Mouse (Mus musculus) heart, embryonic 12.5 days (tissue): ENCODE data around the gene Katnal1. TPM values are rescaled to one million over a fixed set of nuclear protein-coding genes. Genes with fewer than 3 reads are reported as not detected.
A peak's percentile ranks its signal among the peaks of the same experiment; 100 is the strongest.

Experiments used
- ATAC-seq: fragments of 200-750 bp; cut with Nextera tagmentation; 2 replicates; pipeline ENCODE4 v1.8.0; 2017; ENCODE audit warnings: moderate TSS enrichment, moderate library complexity; ENCODE audit not compliant: insufficient number of reproducible peaks, low FRiP score
- H3K27ac ChIP-seq: fragments of 300-500 bp; sonication (generic); 2 replicates; pipeline ENCODE4 v1.5.1; 2016; ENCODE audit warnings: mild to moderate bottlenecking, moderate library complexity; ENCODE audit not compliant: poor library complexity, severe bottlenecking
- H3K27me3 ChIP-seq: fragments of 300-500 bp; sonication (generic); replicated peaks from 2 replicates; pipeline ENCODE4 v1.6.1; 2016; ENCODE audit warnings: mild to moderate bottlenecking, moderate library complexity
- H3K36me3 ChIP-seq: fragments of 300-500 bp; sonication (generic); 2 replicates; pipeline ENCODE4 v1.6.1; 2016; ENCODE audit warnings: mild to moderate bottlenecking, moderate library complexity
- H3K4me1 ChIP-seq: fragments of 300-500 bp; sonication (generic); replicated peaks from 2 replicates; pipeline ENCODE4 v1.6.1; 2016; ENCODE audit warnings: mild to moderate bottlenecking
- H3K4me2 ChIP-seq: fragments of 300-500 bp; sonication (generic); 2 replicates; pipeline ENCODE4 v1.6.1; 2016; ENCODE audit warnings: mild to moderate bottlenecking, moderate library complexity
- H3K4me3 ChIP-seq: fragments of 300-500 bp; sonication (generic); 2 replicates; pipeline ENCODE4 v1.5.1; 2016; ENCODE audit warnings: mild to moderate bottlenecking
- H3K9ac ChIP-seq: fragments of 300-500 bp; sonication (generic); 2 replicates; pipeline ENCODE4 v1.6.1; 2016; ENCODE audit warnings: mild to moderate bottlenecking, moderate library complexity
- H3K9me3 ChIP-seq: fragments of 300-500 bp; sonication (generic); replicated peaks from 2 replicates; pipeline ENCODE4 v1.6.1; 2016; ENCODE audit warnings: mild to moderate bottlenecking, moderate library complexity
- WGBS: fragments of 180-500 bp; shearing (Covaris S2); methylation state at CpG from one replicate; pipeline ENCODE4 v1.1.7; 2016; 5-methylcytosine and 5-hydroxymethylcytosine counted together
- polyA plus RNA-seq: library from polyadenylated mRNA; unstranded; fragments of >200 nt; fragmentation: Nextera tagmentation; extraction: Ambion mirVana; gene quantifications from 2 replicates; pipeline ENCODE4 v1.2.1, GENCODE M21; 2016

Katnal1 gene
- polyA plus RNA-seq, 1 experiment from 2014 or later: 19.2 TPM

- WGBS: 75% methylated on average over 11 of the region's 11 CpGs
- no peak overlapping the region for H3K27ac ChIP-seq
- no peak overlapping the region for H3K4me3 ChIP-seq
- ATAC-seq: no peak
- H3K4me1 ChIP-seq: peaks cover 5% of the 10 kb centered on the region; the same call in 1 of the 2 replicates
- no peaks in the 10 kb centered on the region for H3K27me3 ChIP-seq
- no peak overlapping the region for H3K9ac ChIP-seq
- no peaks in the 10 kb centered on the region for H3K36me3 ChIP-seq
- peaks cover 6% of the 10 kb centered on the region; the same call in 1 of the 2 replicates for H3K9me3 ChIP-seq
- H3K4me2 ChIP-seq: no peak overlapping the region
Measured at GRCm38 (mm10) chr5:148942957-148943356, 13.8 kb upstream of the Katnal1 start.

GRCm38 (mm10) chr5:148942305-148942704 is 13.2 kb upstream of the Katnal1 start:
- Histone ChIP-seq H3K9me3 (peaks cover 6% of the 10 kb centered on the region; the same call in 1 of the 2 replicates), H3K36me3 (no peaks in the 10 kb centered on the region), H3K9ac (no peak overlapping the region), H3K4me2 (no peak overlapping the region), H3K27ac (no peak overlapping the region), H3K27me3 (no peaks in the 10 kb centered on the region), H3K4me3 (no peak overlapping the region), H3K4me1 (peaks cover 5% of the 10 kb centered on the region; the same call in 1 of the 2 replicates)
- WGBS: 89% methylated on average over 6 of the region's 6 CpGs
- no peak for ATAC-seq

GRCm38 (mm10) chr5:148941867-148942266 is 12.7 kb upstream of the Katnal1 start:
- Histone ChIP-seq H3K27ac (no peak overlapping the region), H3K9ac (no peak overlapping the region), H3K27me3 (no peaks in the 10 kb centered on the region), H3K4me3 (no peak overlapping the region), H3K4me1 (peaks cover 5% of the 10 kb centered on the region; the same call in 1 of the 2 replicates), H3K4me2 (no peak overlapping the region), H3K36me3 (no peaks in the 10 kb centered on the region), H3K9me3 (peaks cover 7% of the 10 kb centered on the region)
- ATAC-seq: no peak
- WGBS: 87% methylated on average over 10 of the region's 10 CpGs

- Histone ChIP-seq H3K27me3 (no peaks in the 10 kb centered on the region), H3K27ac (no peak overlapping the region), H3K4me2 (no peak overlapping the region), H3K9me3 (peaks cover 14% of the 10 kb centered on the region), H3K4me3 (no peak overlapping the region), H3K4me1 (peaks cover 7% of the 10 kb centered on the region; the same call in 1 of the 2 replicates), H3K36me3 (no peaks in the 10 kb centered on the region), H3K9ac (no peak overlapping the region)
- 79% methylated on average over 11 of the region's 11 CpGs for WGBS
- no peak for ATAC-seq
Measured at GRCm38 (mm10) chr5:148939948-148940382, 10.8 kb upstream of the Katnal1 start.

- H3K27ac ChIP-seq: no peak overlapping the region
- 80% methylated on average over 3 of the region's 3 CpGs for WGBS
- ATAC-seq: no peak
Measured at GRCm38 (mm10) chr5:148936516-148936951, 7.4 kb upstream of the Katnal1 start.

GRCm38 (mm10) chr5:148935871-148936270 is 6.8 kb upstream of the Katnal1 start:
- no peak overlapping the region for H3K4me3 ChIP-seq
- ATAC-seq: no peak
- H3K9ac ChIP-seq: no peak overlapping the region
- no peaks in the 10 kb centered on the region for H3K27me3 ChIP-seq
- no peak overlapping the region for H3K4me2 ChIP-seq
- WGBS: 74% methylated on average over 6 of the region's 6 CpGs
- no peaks in the 10 kb centered on the region for H3K36me3 ChIP-seq
- H3K9me3 ChIP-seq: peaks cover 12% of the 10 kb centered on the region; the same call in 1 of the 2 replicates
- 0 out of 2 replicates have a peak, but pooled peaks cover 2% of the 10 kb centered on the region for H3K4me1 ChIP-seq
- H3K27ac ChIP-seq: no peak overlapping the region

More at GRCm38 (mm10) chr5:148936516-148936951, 7.4 kb upstream of the Katnal1 start:
- H3K4me3 ChIP-seq: no peak overlapping the region
- no peak overlapping the region for H3K9ac ChIP-seq
- H3K27me3 ChIP-seq: no peaks in the 10 kb centered on the region
- peaks cover 12% of the 10 kb centered on the region; the same call in 1 of the 2 replicates for H3K9me3 ChIP-seq
- H3K4me1 ChIP-seq: 0 out of 2 replicates have a peak, but pooled peaks cover 2% of the 10 kb centered on the region
- no peak overlapping the region for H3K4me2 ChIP-seq
- no peaks in the 10 kb centered on the region for H3K36me3 ChIP-seq

- H3K9me3 ChIP-seq: peaks cover 12% of the 10 kb centered on the region; the same call in 1 of the 2 replicates
- H3K27ac ChIP-seq: no peak overlapping the region
- H3K36me3 ChIP-seq: no peaks in the 10 kb centered on the region
- ATAC-seq: peak; percentile 75; the same call in 1 of the 2 replicates
- 0 out of 2 replicates have a peak, but pooled peaks cover 2% of the 10 kb centered on the region for H3K4me1 ChIP-seq
- no peak overlapping the region for H3K4me3 ChIP-seq
- no peaks in the 10 kb centered on the region for H3K27me3 ChIP-seq
- no peak overlapping the region for H3K9ac ChIP-seq
- 37% methylated on average over 7 of the region's 7 CpGs for WGBS
- H3K4me2 ChIP-seq: no peak overlapping the region
Measured at GRCm38 (mm10) chr5:148935071-148935821, 6.1 kb upstream of the Katnal1 start.

- Histone ChIP-seq H3K9ac (no peak overlapping the region), H3K27ac (no peak overlapping the region), H3K4me3 (no peak overlapping the region), H3K36me3 (no peaks in the 10 kb centered on the region), H3K4me1 (0 out of 2 replicates have a peak, but pooled peaks cover 2% of the 10 kb centered on the region), H3K4me2 (no peak overlapping the region), H3K9me3 (peaks cover 12% of the 10 kb centered on the region; the same call in 1 of the 2 replicates), H3K27me3 (no peaks in the 10 kb centered on the region)
- no peak for ATAC-seq
- WGBS: 66% methylated on average over 6 of the region's 6 CpGs
Measured at GRCm38 (mm10) chr5:148934457-148934856, 5.3 kb upstream of the Katnal1 start.

GRCm38 (mm10) chr5:148933767-148934166 is 4.6 kb upstream of the Katnal1 start:
- no peak for ATAC-seq
- Histone ChIP-seq H3K4me1 (peaks cover 7% of the 10 kb centered on the region), H3K27me3 (no peaks in the 10 kb centered on the region)

GRCm38 (mm10) chr5:148931301-148931700 is 2.2 kb upstream of the Katnal1 start:
- Histone ChIP-seq H3K4me2 (no peak overlapping the region), H3K4me3 (no peak overlapping the region), H3K36me3 (peaks cover 1% of the 10 kb centered on the region; the same call in 1 of the 2 replicates), H3K4me1 (peaks cover 7% of the 10 kb centered on the region), H3K27me3 (no peaks in the 10 kb centered on the region), H3K27ac (no peak overlapping the region), H3K9ac (no peak overlapping the region), H3K9me3 (0 out of 2 replicates have a peak, but pooled peaks cover 7% of the 10 kb centered on the region)
- whole genome bisulfite sequencing: 90% methylated on average over 1 of the region's 1 CpGs
- ATAC-seq: no peak

More at GRCm38 (mm10) chr5:148933767-148934166, 4.6 kb upstream of the Katnal1 start:
- WGBS: 72% methylated on average over 8 of the region's 8 CpGs
- no peaks in the 10 kb centered on the region for H3K36me3 ChIP-seq
- no peak overlapping the region for H3K9ac ChIP-seq
- H3K4me2 ChIP-seq: no peak overlapping the region
- H3K27ac ChIP-seq: no peak overlapping the region
- H3K4me3 ChIP-seq: no peak overlapping the region
- H3K9me3 ChIP-seq: peaks cover 12% of the 10 kb centered on the region; the same call in 1 of the 2 replicates

- H3K4me1 ChIP-seq: peaks cover 8% of the 10 kb centered on the region
- under 1% methylated on average over 69 of the region's 69 CpGs for WGBS
- H3K4me2 ChIP-seq: peak overlapping the region; percentile 89
- H3K27me3 ChIP-seq: no peaks in the 10 kb centered on the region
- peaks cover 9% of the 10 kb centered on the region for H3K36me3 ChIP-seq
- peak overlapping the region; percentile 87 for H3K9ac ChIP-seq
- peak overlapping the region; percentile 90 for H3K27ac ChIP-seq
- ATAC-seq: peak; percentile 98
- 0 out of 2 replicates have a peak, but pooled peaks cover 3% of the 10 kb centered on the region for H3K9me3 ChIP-seq
- peak overlapping the region; percentile 81 for H3K4me3 ChIP-seq
Measured at GRCm38 (mm10) chr5:148928382-148929115, 571 bp downstream of the Katnal1 start.
